8 mouse cellular contexts compared by ENCODE assay signal in the genomic region with DNA sequence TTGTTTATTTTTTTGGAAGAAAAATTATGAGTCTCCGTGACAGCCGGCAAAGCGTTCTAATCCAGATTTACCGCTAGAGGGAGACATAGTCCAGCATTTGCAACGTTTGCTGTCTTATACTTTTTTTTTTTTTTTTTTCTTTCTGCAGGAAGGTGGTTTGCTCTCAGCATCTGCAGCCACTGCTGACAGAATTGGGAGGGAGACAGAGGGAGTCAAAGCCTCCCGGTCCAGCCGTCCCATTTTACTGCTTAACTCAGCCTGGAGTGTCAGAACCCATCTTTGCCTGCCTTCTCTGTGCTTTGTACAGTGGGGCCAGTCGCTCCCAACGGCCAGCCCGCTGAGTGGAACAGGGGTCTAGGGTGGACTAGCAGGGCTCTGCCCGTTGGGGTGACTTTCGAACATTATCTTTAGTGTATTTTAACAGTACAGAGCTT. TPM values are rescaled to one million over a fixed set of nuclear protein-coding genes. Genes with fewer than 3 reads are reported as not detected.
DNase-seq lines count a peak whose midpoint lies in the region; ATAC-seq and TF ChIP-seq lines count a peak whose summit lies in the region.

Gene Fam19a2 (plus strand): TSS at position 121 of the 434 bp plus-strand sequence.

- ATAC-seq in limb, embryonic 13.5 days (ENCODE audit: low FRiP score, low read depth) = peak; percentile 24; the same call in 1 of the 2 replicates
- ATAC-seq in midbrain, embryonic 15.5 days (replicated peaks) = peak; percentile 63
- ATAC-seq in stomach, postnatal 0 days (ENCODE audit: low FRiP score, low TSS enrichment) = no peak

- peak within 1 kb of the TSS; percentile 86 for H3K4me3 ChIP-seq in cortical plate, adult 2 months (ENCODE audit: insufficient read depth, low read length)
- peak within 1 kb of the TSS; percentile 63 for H3K4me3 ChIP-seq in limb, embryonic 13.5 days
- peak within 1 kb of the TSS; percentile 77 for H3K4me3 ChIP-seq in midbrain, embryonic 15.5 days
- H3K4me3 ChIP-seq in stomach, postnatal 0 days (ENCODE audit: low read depth, low read length) = peak within 1 kb of the TSS; percentile 53

- peak within 1 kb of the TSS; percentile 95 for H3K4me2 ChIP-seq in limb, embryonic 13.5 days (replicated peaks)
- peak within 1 kb of the TSS; percentile 92 for H3K4me2 ChIP-seq in midbrain, embryonic 15.5 days
- H3K4me2 ChIP-seq in stomach, postnatal 0 days (replicated peaks; ENCODE audit: low read depth) = peak within 1 kb of the TSS; percentile 95

- TF ChIP-seq CTCF in cortical plate, adult 2 months (IDR thresholded peaks at IDR 0.05; ENCODE audit: extremely low read depth, insufficient read depth, low read length) = peak; percentile 67
- peak; percentile 84 for TF ChIP-seq CTCF in stomach, postnatal 0 days (IDR thresholded peaks at IDR 0.05; ENCODE audit: low read depth)

- no peaks in the 10 kb centered on the region for H3K36me3 ChIP-seq in limb, embryonic 13.5 days
- H3K36me3 ChIP-seq in midbrain, embryonic 15.5 days (replicated peaks) = no peaks in the 10 kb centered on the region
- H3K36me3 ChIP-seq in stomach, postnatal 0 days (ENCODE audit: control insufficient read depth, insufficient read depth, low read length) = no peaks in the 10 kb centered on the region

- peaks cover 50% of the 10 kb centered on the region for H3K27me3 ChIP-seq in limb, embryonic 13.5 days
- no peaks in the 10 kb centered on the region for H3K27me3 ChIP-seq in midbrain, embryonic 15.5 days (replicated peaks)
- no peaks in the 10 kb centered on the region for H3K27me3 ChIP-seq in stomach, postnatal 0 days (ENCODE audit: control insufficient read depth, insufficient read depth, low read length)

- TF ChIP-seq EP300 in stomach, postnatal 0 days (optimal IDR thresholded peaks at IDR 0.05) = no peak

- H3K9ac ChIP-seq in limb, embryonic 13.5 days = peak within 1 kb of the TSS; percentile 75
- peak within 1 kb of the TSS; percentile 81 for H3K9ac ChIP-seq in midbrain, embryonic 15.5 days
- peak within 1 kb of the TSS; percentile 43; the same call in 1 of the 2 replicates for H3K9ac ChIP-seq in stomach, postnatal 0 days (ENCODE audit: low read length)

- peak within 1 kb of the TSS; percentile 42; the same call in 1 of the 2 replicates for H3K27ac ChIP-seq in cortical plate, adult 2 months (ENCODE audit: insufficient read depth, low read length)
- no peak within 1 kb of the TSS for H3K27ac ChIP-seq in limb, embryonic 13.5 days
- H3K27ac ChIP-seq in midbrain, embryonic 15.5 days = peak within 1 kb of the TSS; percentile 89
- no peak within 1 kb of the TSS for H3K27ac ChIP-seq in stomach, postnatal 0 days (replicated peaks)

- no peaks in the 10 kb centered on the region for H3K9me3 ChIP-seq in limb, embryonic 13.5 days
- H3K9me3 ChIP-seq in midbrain, embryonic 15.5 days = no peaks in the 10 kb centered on the region
- H3K9me3 ChIP-seq in stomach, postnatal 0 days (ENCODE audit: control insufficient read depth, low read length) = no peaks in the 10 kb centered on the region

- peak; percentile 87 for TF ChIP-seq POLR2A in cortical plate, adult 2 months (IDR thresholded peaks at IDR 0.05; ENCODE audit: extremely low read depth, insufficient read depth, low read length)

- H3K4me1 ChIP-seq in cortical plate, adult 2 months (ENCODE audit: control insufficient read depth, insufficient read depth, low read length) = no peaks in the 10 kb centered on the region
- peaks cover 13% of the 10 kb centered on the region for H3K4me1 ChIP-seq in limb, embryonic 13.5 days
- H3K4me1 ChIP-seq in midbrain, embryonic 15.5 days = peaks cover 13% of the 10 kb centered on the region
- H3K4me1 ChIP-seq in stomach, postnatal 0 days (replicated peaks; ENCODE audit: control insufficient read depth, insufficient read depth) = no peaks in the 10 kb centered on the region

- DNase-seq in spleen, postnatal 10 days (ENCODE audit: low spot score in 2 of 2) = peak; percentile 16 to 25
- DNase-seq in spleen, adult 12 weeks (ENCODE audit: low spot score) = no peak
- DNase-seq in gonadal fat pad, adult 2 months (ENCODE audit: low read depth) = peak; percentile 2
- peak; percentile 5 for DNase-seq in kidney, adult 11 months
- DNase-seq in stomach, postnatal 0 days (ENCODE audit: low spot score) = peak; percentile 42

- under 1% methylated on average over 12 of the region's 12 CpGs for WGBS in limb, embryonic 13.5 days
- 0% methylated on average over 12 of the region's 12 CpGs for WGBS in midbrain, embryonic 15.5 days
- under 1% methylated on average over 12 of the region's 12 CpGs for WGBS in stomach, postnatal 0 days

RNA-seq across cellular contexts. Expression of gene Fam19a2, which starts in this region (rescaled TPM):
- 28.2 and 30.0 TPM in 2 replicates for polyA plus RNA-seq in cortical plate, adult 2 months (2012; rRNA removed)
- polyA plus RNA-seq in gonadal fat pad, adult 2 months (2012; rRNA removed) = not detected in 2 replicates
- 8.0 and 8.3 TPM in 2 replicates for polyA plus RNA-seq in limb, embryonic 13.5 days (2015; fragmentation: Nextera tagmentation; extraction: Ambion mirVana)
- polyA plus RNA-seq in midbrain, embryonic 15.5 days (2015; fragmentation: Nextera tagmentation; extraction: Ambion mirVana) = 66.9 and 68.8 TPM in 2 replicates
- polyA plus RNA-seq in stomach, postnatal 0 days (2015; fragmentation: Nextera tagmentation; extraction: Ambion mirVana) = 2.2 and 2.4 TPM in 2 replicates

Comparison
In these comparisons a context has a peak if more than half of its experiments do, and no peak if none do; other contexts are left out.
1. Peak in DNase-seq in gonadal fat pad, adult 2 months; RNA of the gene not detected or under 1 TPM.
2. H3K27ac ChIP-seq: peak in cortical plate, adult 2 months (single experiment) and midbrain, embryonic 15.5 days (single experiment); none in limb, embryonic 13.5 days (single experiment) and stomach, postnatal 0 days (single experiment).
3. Peak in every context shown above with its lines, with median percentiles within 50 percentile points of each other: H3K4me3 ChIP-seq, H3K4me2 ChIP-seq and H3K9ac ChIP-seq.